Mouse (Mus musculus): ENCODE data around the gene Icmt. TPM values are rescaled to one million over a fixed set of nuclear protein-coding genes. Genes with fewer than 3 reads are reported as not detected.

Gene Icmt
- polyA plus RNA-seq, 1 experiment from 2014 or later, result 16.9 TPM

DNA sequence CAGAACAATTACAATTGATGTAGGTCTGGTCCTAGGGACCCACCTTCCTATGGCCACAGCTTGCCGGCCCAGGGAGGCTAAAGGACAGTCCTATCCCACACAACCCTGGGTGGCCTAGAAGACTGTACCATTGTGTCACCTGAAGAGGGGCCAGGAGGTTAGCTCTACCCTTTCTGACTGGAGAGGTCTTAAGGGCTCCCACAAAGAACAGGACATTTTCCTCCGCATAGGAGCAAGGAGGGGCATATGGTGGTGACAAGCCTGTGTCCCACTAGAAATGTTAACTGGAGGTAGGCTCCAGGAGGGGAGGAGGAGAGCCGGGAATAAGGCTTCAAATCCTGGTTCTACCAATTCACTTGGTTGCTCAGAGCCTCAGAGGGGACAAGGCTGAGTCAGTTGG lies 23.8 kb upstream of the Icmt start:
- Histone ChIP-seq H3K4me2 (replicated peaks; ENCODE audit: low read depth, low read length) (no peak overlapping the region; the same call in 1 of the 2 replicates), H3K9ac (replicated peaks; ENCODE audit: low read depth) (no peak overlapping the region), H3K4me3 (ENCODE audit: low read depth, low read length) (no peak overlapping the region), H3K27ac (ENCODE audit: low read length) (peak overlapping the region; percentile 79), H3K9me3 (ENCODE audit: low read length) (no peaks in the 10 kb centered on the region), H3K27me3 (replicated peaks; ENCODE audit: insufficient read depth, low read length) (peaks cover 7% of the 10 kb centered on the region), H3K36me3 (ENCODE audit: insufficient read depth, low read length) (no peaks in the 10 kb centered on the region), H3K4me1 (ENCODE audit: insufficient read depth, low read depth, low read length) (no peaks in the 10 kb centered on the region)
- no peak for TF ChIP-seq EP300 (IDR thresholded peaks at IDR 0.05)
- TF ChIP-seq CTCF (IDR thresholded peaks at IDR 0.05), result no peak
- 38% methylated on average over 3 of the region's 3 CpGs for WGBS
- ATAC-seq, result no peak
- no peak for DNase-seq (ENCODE audit: low spot score)

DNA sequence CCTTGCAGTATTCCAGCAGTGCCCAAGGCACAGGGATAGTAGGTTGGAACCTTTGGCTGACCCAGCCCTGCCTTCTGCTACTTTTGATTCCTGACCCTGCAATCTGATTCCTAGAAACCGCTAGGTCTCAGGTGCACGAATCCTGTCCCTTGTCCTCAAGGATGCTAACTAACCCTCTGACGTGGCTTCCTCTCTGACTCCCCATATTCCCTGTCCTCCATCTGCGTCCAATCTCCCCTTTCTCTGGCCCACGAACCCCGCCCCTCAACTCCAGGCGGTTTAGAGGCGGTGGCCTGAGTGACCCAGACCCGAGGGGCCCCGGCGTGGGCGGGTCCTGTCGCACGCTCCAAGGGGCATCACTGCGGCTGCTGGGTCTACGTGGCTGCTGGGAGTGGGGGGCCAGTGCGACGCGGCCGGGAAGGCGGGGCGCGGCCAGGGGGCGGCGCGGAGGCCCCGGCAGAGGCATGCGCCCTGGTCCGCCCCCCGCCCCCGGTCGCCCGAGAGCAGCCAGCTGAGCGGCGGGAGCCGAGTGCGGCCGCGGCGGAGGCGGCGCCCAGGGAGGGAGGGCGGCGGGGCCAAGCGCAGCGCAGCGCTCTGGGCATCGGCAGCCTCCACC lies 23.3 kb upstream of the Icmt start, which contains the start of gene Gpr153:
Gpr153 (plus strand) TSS at position 612 of the 616 bp plus-strand sequence.
- Histone ChIP-seq H3K4me2 (replicated peaks; ENCODE audit: low read depth, low read length) (peak within 1 kb of the TSS; percentile 78), H3K27ac (ENCODE audit: low read length) (peak within 1 kb of the TSS; percentile 79), H3K36me3 (ENCODE audit: insufficient read depth, low read length) (no peaks in the 10 kb centered on the region), H3K27me3 (replicated peaks; ENCODE audit: insufficient read depth, low read length) (peaks cover 7% of the 10 kb centered on the region), H3K4me3 (ENCODE audit: low read depth, low read length) (peak within 1 kb of the TSS; percentile 51), H3K9me3 (ENCODE audit: low read length) (no peaks in the 10 kb centered on the region), H3K4me1 (ENCODE audit: insufficient read depth, low read depth, low read length) (no peaks in the 10 kb centered on the region), H3K9ac (replicated peaks; ENCODE audit: low read depth) (peak within 1 kb of the TSS; percentile 46)
- TF ChIP-seq CTCF (IDR thresholded peaks at IDR 0.05), result no peak
- WGBS, result 2% methylated on average over 27 of the region's 48 CpGs
- ATAC-seq (peak; percentile 53), DNase-seq (ENCODE audit: low spot score) (peak; percentile 49)

DNA sequence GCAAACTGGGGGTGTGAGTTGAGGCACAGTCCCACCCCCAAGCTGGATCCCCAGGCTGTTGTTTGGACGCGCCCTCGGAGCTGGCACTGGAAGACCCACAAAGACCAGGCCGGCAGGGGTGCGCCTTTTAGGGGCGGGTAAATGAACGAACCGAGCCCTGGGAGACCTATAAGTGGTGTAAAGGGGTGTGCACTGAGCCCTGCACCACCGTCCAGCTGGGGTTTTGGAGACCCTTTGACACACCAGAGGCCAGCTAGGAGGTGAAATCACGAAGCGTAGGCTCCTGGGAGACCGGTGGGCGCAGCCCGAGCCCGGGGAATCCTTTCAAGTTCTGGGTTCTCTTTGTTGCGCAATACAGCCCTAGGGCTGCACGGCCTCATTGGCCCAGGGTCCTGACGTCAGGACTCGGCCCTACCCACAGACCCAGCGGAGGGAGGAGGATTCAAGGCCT lies 22.3 kb upstream of the Icmt start:
- peak overlapping the region; percentile 51 for H3K4me3 ChIP-seq (ENCODE audit: low read depth, low read length)
- no peaks in the 10 kb centered on the region for H3K9me3 ChIP-seq (ENCODE audit: low read length)
- peak; percentile 52 for ATAC-seq
- H3K36me3 ChIP-seq (ENCODE audit: insufficient read depth, low read length), result no peaks in the 10 kb centered on the region
- H3K9ac ChIP-seq (replicated peaks; ENCODE audit: low read depth), result peak overlapping the region; percentile 46
- peaks cover 7% of the 10 kb centered on the region for H3K27me3 ChIP-seq (replicated peaks; ENCODE audit: insufficient read depth, low read length)
- peak; percentile 81 for DNase-seq (ENCODE audit: low spot score)
- H3K4me2 ChIP-seq (replicated peaks; ENCODE audit: low read depth, low read length), result peak overlapping the region; percentile 78
- no peaks in the 10 kb centered on the region for H3K4me1 ChIP-seq (ENCODE audit: insufficient read depth, low read depth, low read length)
- TF ChIP-seq CTCF (IDR thresholded peaks at IDR 0.05) (no peak), EP300 (IDR thresholded peaks at IDR 0.05) (no peak)
- 2% methylated on average over 19 of the region's 20 CpGs for WGBS
- H3K27ac ChIP-seq (ENCODE audit: low read length), result peak overlapping the region; percentile 79

DNA sequence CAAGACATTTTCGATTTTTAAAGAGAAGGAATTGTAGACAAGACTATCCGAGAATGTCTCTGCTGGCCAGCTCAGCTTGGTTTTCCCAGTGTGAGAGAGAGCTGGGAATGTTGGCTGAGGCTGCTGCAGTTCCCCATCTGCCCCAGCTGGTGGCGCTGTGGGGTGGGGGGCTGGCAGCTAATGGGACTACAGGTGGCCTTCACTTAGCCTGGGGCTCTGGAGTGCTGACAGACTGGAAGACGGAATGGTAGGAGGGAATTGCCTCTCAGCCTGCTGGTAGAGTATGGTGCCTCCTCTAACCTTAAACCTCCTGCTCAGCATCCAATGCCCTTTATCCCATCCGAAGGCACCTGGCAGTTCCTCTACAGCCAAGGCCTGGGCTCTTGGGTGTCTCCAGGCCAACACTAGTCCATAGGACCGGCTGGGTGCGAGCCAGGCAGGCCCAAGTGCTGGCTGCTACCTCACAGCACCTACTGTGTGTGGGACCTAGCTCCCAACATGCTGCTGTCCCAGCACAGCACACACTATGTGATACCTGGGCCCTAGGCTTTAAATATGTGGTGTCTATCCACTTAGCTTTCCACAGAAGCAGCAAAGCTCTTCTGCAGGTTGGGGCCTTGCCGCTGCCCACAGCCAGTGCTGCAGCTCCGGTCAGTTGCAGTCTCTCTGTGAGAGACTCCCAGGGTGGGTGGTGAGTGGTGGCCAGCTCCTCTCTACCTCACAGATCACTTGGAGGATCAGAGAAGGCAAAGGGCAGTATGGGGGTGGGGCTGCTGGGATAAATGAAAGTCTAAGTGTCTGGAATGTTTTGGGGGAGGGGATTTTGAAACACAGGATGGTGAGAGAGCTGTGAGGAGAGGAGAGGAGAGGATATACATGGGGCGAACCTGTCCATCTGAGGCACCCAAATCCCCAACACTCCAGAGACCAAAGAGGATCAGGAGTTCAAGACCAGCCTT lies 20.4 kb upstream of the Icmt start:
- TF ChIP-seq CTCF (IDR thresholded peaks at IDR 0.05), result peak; percentile 77
- TF ChIP-seq EP300 (IDR thresholded peaks at IDR 0.05), result no peak
- H3K9me3 ChIP-seq (ENCODE audit: low read length), result no peaks in the 10 kb centered on the region
- H3K27me3 ChIP-seq (replicated peaks; ENCODE audit: insufficient read depth, low read length), result peaks cover 9% of the 10 kb centered on the region
- ATAC-seq (no peak), DNase-seq (ENCODE audit: low spot score) (no peak)
- H3K4me1 ChIP-seq (ENCODE audit: insufficient read depth, low read depth, low read length), result no peaks in the 10 kb centered on the region
- no peak overlapping the region for H3K4me2 ChIP-seq (replicated peaks; ENCODE audit: low read depth, low read length)
- H3K9ac ChIP-seq (replicated peaks; ENCODE audit: low read depth), result no peak overlapping the region
- no peak overlapping the region for H3K4me3 ChIP-seq (ENCODE audit: low read depth, low read length)
- no peaks in the 10 kb centered on the region for H3K36me3 ChIP-seq (ENCODE audit: insufficient read depth, low read length)
- H3K27ac ChIP-seq (ENCODE audit: low read length), result no peak overlapping the region
- WGBS, result 50% methylated on average over 10 of the region's 10 CpGs

DNA sequence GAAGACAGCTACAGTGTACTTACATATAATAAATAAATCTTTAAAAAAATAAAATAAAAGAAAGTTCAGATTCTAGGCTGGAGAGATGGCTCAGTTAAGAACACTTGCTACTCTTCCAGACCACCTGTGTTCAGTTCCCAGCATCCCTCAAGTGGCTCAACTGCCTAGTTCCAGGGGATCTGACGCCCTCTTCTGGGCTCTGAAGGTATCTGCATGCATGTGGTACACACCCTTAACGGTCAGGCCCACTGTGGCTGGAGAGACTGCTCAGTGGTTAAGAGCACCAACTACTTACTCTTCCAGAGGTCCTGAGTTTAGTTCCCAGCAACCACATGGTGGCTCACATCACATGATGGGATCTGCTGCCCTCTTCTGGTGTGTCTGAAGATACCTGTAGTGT lies 19.1 kb upstream of the Icmt start:
- 63% methylated on average over 2 of the region's 2 CpGs for WGBS
- TF ChIP-seq EP300 (IDR thresholded peaks at IDR 0.05), result no peak
- no peak; the same call in 1 of the 2 replicates for TF ChIP-seq CTCF (IDR thresholded peaks at IDR 0.05)
- H3K27me3 ChIP-seq (replicated peaks; ENCODE audit: insufficient read depth, low read length), result peaks cover 21% of the 10 kb centered on the region
- no peak overlapping the region for H3K4me2 ChIP-seq (replicated peaks; ENCODE audit: low read depth, low read length)
- H3K9ac ChIP-seq (replicated peaks; ENCODE audit: low read depth), result no peak overlapping the region
- DNase-seq (ENCODE audit: low spot score) (no peak), ATAC-seq (no peak)
- H3K4me1 ChIP-seq (ENCODE audit: insufficient read depth, low read depth, low read length), result peaks cover 3% of the 10 kb centered on the region; the same call in 1 of the 2 replicates
- no peak overlapping the region for H3K4me3 ChIP-seq (ENCODE audit: low read depth, low read length)
- H3K9me3 ChIP-seq (ENCODE audit: low read length), result no peaks in the 10 kb centered on the region
- H3K36me3 ChIP-seq (ENCODE audit: insufficient read depth, low read length), result no peaks in the 10 kb centered on the region
- H3K27ac ChIP-seq (ENCODE audit: low read length), result no peak overlapping the region

DNA sequence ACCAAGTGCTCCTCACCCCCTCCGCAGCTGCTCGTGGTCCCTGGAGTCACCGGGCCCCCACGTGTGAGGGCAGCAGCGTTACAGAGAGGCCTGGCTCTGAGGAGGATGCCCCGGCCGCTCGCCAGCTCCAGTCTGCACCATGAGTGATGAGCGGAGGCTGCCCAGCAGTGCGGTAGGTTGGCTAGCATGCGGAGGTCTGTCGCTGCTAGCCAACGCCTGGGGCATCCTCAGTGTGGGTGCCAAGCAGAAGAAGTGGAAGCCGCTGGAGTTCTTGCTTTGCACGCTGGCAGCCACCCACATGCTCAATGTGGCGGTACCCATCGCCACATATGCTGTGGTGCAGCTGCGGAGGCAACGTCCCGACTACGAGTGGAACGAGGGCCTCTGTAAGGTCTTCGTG lies 18.0 kb upstream of the Icmt start:
- Histone ChIP-seq H3K4me2 (replicated peaks; ENCODE audit: low read depth, low read length) (no peak overlapping the region), H3K27me3 (replicated peaks; ENCODE audit: insufficient read depth, low read length) (peaks cover 30% of the 10 kb centered on the region), H3K27ac (ENCODE audit: low read length) (no peak overlapping the region), H3K36me3 (ENCODE audit: insufficient read depth, low read length) (no peaks in the 10 kb centered on the region), H3K4me1 (ENCODE audit: insufficient read depth, low read depth, low read length) (peaks cover 4% of the 10 kb centered on the region; the same call in 1 of the 2 replicates), H3K4me3 (ENCODE audit: low read depth, low read length) (no peak overlapping the region), H3K9ac (replicated peaks; ENCODE audit: low read depth) (no peak overlapping the region), H3K9me3 (ENCODE audit: low read length) (no peaks in the 10 kb centered on the region)
- DNase-seq (ENCODE audit: low spot score) (no peak), ATAC-seq (no peak)
- 84% methylated on average over 23 of the region's 23 CpGs for WGBS
- TF ChIP-seq EP300 (IDR thresholded peaks at IDR 0.05), result no peak
- TF ChIP-seq CTCF (IDR thresholded peaks at IDR 0.05), result no peak
